16 mouse cellular contexts compared by ENCODE assay signal in genomic region chr7:125828561-125828960, GRCm38 (mm10).
A peak's percentile ranks its signal among the peaks of the same experiment; 100 is the strongest.
DNase-seq lines count a peak whose midpoint lies in the region; ATAC-seq and TF ChIP-seq lines count a peak whose summit lies in the region.
"Had no signal": no experiment of that assay in that cellular context is flagged by ENCODE, and none has a peak within 500 bp of the region (broad histone marks: within the 10 kb centered on the region; RNA-seq: fewer than 3 reads in every experiment).

No protein-coding gene starts in this region.

- no peak overlapping the region for H3K27ac ChIP-seq in heart, embryonic 11.5 days (ENCODE audit: low read depth, low read length)
- H3K27ac ChIP-seq in hindbrain, postnatal 0 days: 0 out of 2 replicates have a peak overlapping the region, but pooled peaks have one; percentile 29
- H3K27ac ChIP-seq in hindbrain, embryonic 13.5 days: no peak overlapping the region
- H3K27ac ChIP-seq in embryonic facial prominence, embryonic 10.5 days (replicated peaks): peak overlapping the region; percentile 25; the same call in 1 of the 2 replicates
- peak overlapping the region; percentile 56; the same call in 1 of the 2 replicates for H3K27ac ChIP-seq in limb, embryonic 13.5 days
- H3K27ac ChIP-seq: intestine, embryonic 15.5 days; liver, embryonic 14.5 days had no signal

- H3K4me1 ChIP-seq in heart, embryonic 11.5 days (ENCODE audit: control insufficient read depth, insufficient read depth, low read length): peaks cover 45% of the 10 kb centered on the region
- H3K4me1 ChIP-seq in hindbrain, postnatal 0 days (ENCODE audit: insufficient read depth, low read length): peaks cover 13% of the 10 kb centered on the region; the same call in 1 of the 2 replicates
- H3K4me1 ChIP-seq in hindbrain, embryonic 13.5 days (replicated peaks): peaks cover 25% of the 10 kb centered on the region
- H3K4me1 ChIP-seq in embryonic facial prominence, embryonic 10.5 days: peaks cover 45% of the 10 kb centered on the region
- H3K4me1 ChIP-seq in limb, embryonic 13.5 days: peaks cover 48% of the 10 kb centered on the region

- H3K36me3 ChIP-seq in heart, embryonic 11.5 days (ENCODE audit: control insufficient read depth, insufficient read depth, low read length): no peaks in the 10 kb centered on the region
- H3K36me3 ChIP-seq in hindbrain, postnatal 0 days (ENCODE audit: insufficient read depth, low read length): no peaks in the 10 kb centered on the region; the same call in 1 of the 2 replicates
- peaks cover 12% of the 10 kb centered on the region for H3K36me3 ChIP-seq in hindbrain, embryonic 13.5 days
- H3K36me3 ChIP-seq in embryonic facial prominence, embryonic 10.5 days (replicated peaks): peaks cover 13% of the 10 kb centered on the region; the same call in 1 of the 2 replicates
- peaks cover 8% of the 10 kb centered on the region; the same call in 1 of the 2 replicates for H3K36me3 ChIP-seq in limb, embryonic 13.5 days

- H3K4me2 ChIP-seq in heart, embryonic 11.5 days: peak overlapping the region; percentile 45; the same call in 1 of the 2 replicates
- no peak overlapping the region for H3K4me2 ChIP-seq in hindbrain, postnatal 0 days (ENCODE audit: low read depth, low read length)
- no peak overlapping the region for H3K4me2 ChIP-seq in hindbrain, embryonic 13.5 days
- no peak overlapping the region for H3K4me2 ChIP-seq in limb, embryonic 13.5 days (replicated peaks)
- H3K4me2 ChIP-seq: intestine, embryonic 15.5 days had no signal

- H3K27me3 ChIP-seq in heart, embryonic 11.5 days (ENCODE audit: control insufficient read depth, insufficient read depth, low read length): no peaks in the 10 kb centered on the region
- H3K27me3 ChIP-seq in hindbrain, postnatal 0 days (ENCODE audit: insufficient read depth, low read length): no peaks in the 10 kb centered on the region
- no peaks in the 10 kb centered on the region for H3K27me3 ChIP-seq in hindbrain, embryonic 13.5 days
- H3K27me3 ChIP-seq in embryonic facial prominence, embryonic 10.5 days (replicated peaks; ENCODE audit: low read depth, poor library complexity, severe bottlenecking): no peaks in the 10 kb centered on the region
- no peaks in the 10 kb centered on the region for H3K27me3 ChIP-seq in limb, embryonic 13.5 days
- H3K27me3 ChIP-seq: intestine, embryonic 15.5 days had no signal

- no peaks in the 10 kb centered on the region for H3K9me3 ChIP-seq in heart, embryonic 11.5 days (replicated peaks; ENCODE audit: control insufficient read depth, low read length)
- no peaks in the 10 kb centered on the region for H3K9me3 ChIP-seq in hindbrain, postnatal 0 days (ENCODE audit: low read length)
- no peaks in the 10 kb centered on the region for H3K9me3 ChIP-seq in hindbrain, embryonic 13.5 days
- H3K9me3 ChIP-seq in embryonic facial prominence, embryonic 10.5 days: no peaks in the 10 kb centered on the region
- H3K9me3 ChIP-seq in limb, embryonic 13.5 days: no peaks in the 10 kb centered on the region
- H3K9me3 ChIP-seq: intestine, embryonic 15.5 days had no signal

- no peak for TF ChIP-seq CTCF in hindbrain, postnatal 0 days (IDR thresholded peaks at IDR 0.05; ENCODE audit: low read depth)

- DNase-seq in heart, adult 11 months: no peak
- no peak for DNase-seq in hindbrain, postnatal 0 days (ENCODE audit: low spot score)
- DNase-seq in embryonic facial prominence, embryonic 10.5 days (ENCODE audit: low spot score): no peak
- no peak for DNase-seq in frontal cortex, postnatal 10 days (ENCODE audit: low spot score in 2 of 2)
- DNase-seq: adrenal gland, adult 2 months; cerebellum, adult 9-10 months; kidney, postnatal 10 days; layer of hippocampus, adult 9-11 months; right cerebral cortex, postnatal 14 days had no signal

- ATAC-seq in heart, embryonic 11.5 days (replicated peaks; ENCODE audit: insufficient number of reproducible peaks, low FRiP score, low TSS enrichment): no peak
- no peak for ATAC-seq in hindbrain, postnatal 0 days
- no peak for ATAC-seq in hindbrain, embryonic 13.5 days (ENCODE audit: low FRiP score)
- ATAC-seq in limb, embryonic 13.5 days (ENCODE audit: low FRiP score, low read depth): no peak
- ATAC-seq in erythroid progenitor cell, adult 5-6 weeks (replicated peaks; ENCODE audit: low FRiP score, poor library complexity, severe bottlenecking): no peak
- ATAC-seq: intestine, embryonic 15.5 days had no signal

- no peak overlapping the region; the same call in 1 of the 2 replicates for H3K9ac ChIP-seq in heart, embryonic 11.5 days (ENCODE audit: low read depth, low read length)
- H3K9ac ChIP-seq in hindbrain, postnatal 0 days (replicated peaks; ENCODE audit: low read length): no peak overlapping the region
- H3K9ac ChIP-seq in hindbrain, embryonic 13.5 days: no peak overlapping the region; the same call in 1 of the 2 replicates
- H3K9ac ChIP-seq in limb, embryonic 13.5 days: no peak overlapping the region
- H3K9ac ChIP-seq: intestine, embryonic 15.5 days; liver, embryonic 14.5 days had no signal

- WGBS in heart, embryonic 11.5 days (ENCODE audit: insufficient replicate concordance): 71% methylated on average over 5 of the region's 5 CpGs
- 54% methylated on average over 5 of the region's 5 CpGs for WGBS in hindbrain, postnatal 0 days
- 77% methylated on average over 5 of the region's 5 CpGs for WGBS in hindbrain, embryonic 13.5 days
- WGBS in embryonic facial prominence, embryonic 10.5 days: 67% methylated on average over 5 of the region's 5 CpGs
- 57% methylated on average over 5 of the region's 5 CpGs for WGBS in limb, embryonic 13.5 days

- no peak overlapping the region for H3K4me3 ChIP-seq in heart, embryonic 11.5 days (ENCODE audit: low read depth, low read length)
- H3K4me3 ChIP-seq in hindbrain, postnatal 0 days (ENCODE audit: low read length): no peak overlapping the region
- H3K4me3 ChIP-seq in hindbrain, embryonic 13.5 days: no peak overlapping the region
- no peak overlapping the region for H3K4me3 ChIP-seq in embryonic facial prominence, embryonic 10.5 days
- no peak overlapping the region for H3K4me3 ChIP-seq in limb, embryonic 13.5 days
- H3K4me3 ChIP-seq: intestine, embryonic 15.5 days; myocyte had no signal

Comparison
In these comparisons a context has a peak if more than half of its experiments do, and no peak if none do; other contexts are left out.
1. H3K27ac ChIP-seq: peak in hindbrain, postnatal 0 days (single experiment), embryonic facial prominence, embryonic 10.5 days (single experiment) and limb, embryonic 13.5 days (single experiment); none in heart, embryonic 11.5 days (single experiment) and hindbrain, embryonic 13.5 days (single experiment).